Mouse (Mus musculus) liver, adult 2 months (tissue): ENCODE measurements at regions not wholly inside any gene's neighbourhood (a gene's known extent, or its start where the extent isn't known, plus 50 kb on each side); places are given as distances from the start of the nearest gene placed in this dataset.

ENCODE experiments used
- DNase-seq: peaks from one replicate; pipeline ENCODE4 v3.0.0-alpha.2; 2011; ENCODE audit warnings: low read depth, low spot score; ENCODE audit errors: extremely low read depth
- H3K27ac ChIP-seq: fragments of 200-500 bp; replicated peaks from 2 replicates; pipeline ENCODE4 v1.5.1; 2012; ENCODE audit warnings: low read depth, mild to moderate bottlenecking, control low read depth, inconsistent platforms, low read length; ENCODE audit not compliant: insufficient read depth
- H3K27me3 ChIP-seq: fragments of 200-500 bp; 2 replicates; pipeline ENCODE4 v1.6.1; 2012; ENCODE audit warnings: mild to moderate bottlenecking, moderate library complexity, low read length, inconsistent platforms; ENCODE audit not compliant: control insufficient read depth, insufficient read depth
- H3K36me3 ChIP-seq: fragments of 200-500 bp; 2 replicates; pipeline ENCODE4 v1.6.1; 2012; ENCODE audit warnings: low read length, inconsistent platforms; ENCODE audit not compliant: control insufficient read depth, insufficient read depth
- H3K4me1 ChIP-seq: fragments of 200-500 bp; 2 replicates; pipeline ENCODE4 v1.6.1; 2011; ENCODE audit warnings: low read length; ENCODE audit not compliant: control insufficient read depth, insufficient read depth
- H3K4me3 ChIP-seq: fragments of 200-500 bp; 2 replicates; pipeline ENCODE4 v1.5.1; 2011; ENCODE audit warnings: low read depth, mild to moderate bottlenecking, control low read depth, low read length, moderate library complexity; ENCODE audit not compliant: insufficient read depth
- H3K79me2 ChIP-seq: fragments of 200-500 bp; 2 replicates; pipeline ENCODE4 v1.6.1; 2012; ENCODE audit warnings: inconsistent platforms, mild to moderate bottlenecking, low read length, moderate library complexity; ENCODE audit not compliant: control insufficient read depth, insufficient read depth
- H3K9ac ChIP-seq: fragments of 200-500 bp; 2 replicates; pipeline ENCODE4 v1.6.1; 2012; ENCODE audit warnings: low read depth, mild to moderate bottlenecking, control low read depth, inconsistent platforms, low read length
- CTCF ChIP-seq: fragments of 200-500 bp; IDR thresholded peaks from 2 replicates; pipeline ENCODE4 v1.5.1; 2011; ENCODE audit warnings: low read depth, low read length, control low read depth
- POLR2A ChIP-seq: fragments of 200-500 bp; IDR thresholded peaks from 2 replicates; pipeline ENCODE4 v1.6.1; 2011; ENCODE audit warnings: low read length, control low read depth; ENCODE audit not compliant: insufficient read depth; ENCODE audit errors: extremely low read depth
- WGBS: fragments of 180-500 bp; shearing (Covaris S2); methylation state at CpG from one replicate; pipeline ENCODE4 v1.1.7; 2018; 5-methylcytosine and 5-hydroxymethylcytosine counted together

DNA sequence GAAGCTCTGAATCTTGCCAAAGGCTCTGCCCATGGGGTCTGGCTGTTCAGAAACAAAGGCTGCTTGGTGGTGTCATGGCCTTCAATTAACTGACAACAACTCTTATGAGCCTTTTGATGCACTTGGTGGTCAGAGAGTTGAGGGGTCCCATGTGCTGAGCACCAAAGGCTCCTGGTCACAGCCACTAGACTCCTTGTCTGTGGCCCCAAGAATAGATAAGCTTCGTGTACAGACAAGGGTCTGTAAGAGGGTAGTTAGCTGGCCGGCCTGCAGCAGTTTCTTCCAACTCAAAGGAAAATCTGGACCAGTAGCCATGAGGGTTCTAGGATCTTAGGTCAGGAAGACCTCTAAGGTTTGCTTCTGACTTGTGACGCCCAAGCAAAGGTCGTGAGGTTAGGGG, 421.9 kb downstream of the Cd83 start:
- Histone ChIP-seq H3K79me2 (no peaks in the 10 kb centered on the region), H3K4me1 (no peaks in the 10 kb centered on the region), H3K27ac (no peak overlapping the region), H3K27me3 (no peaks in the 10 kb centered on the region), H3K9ac (no peak overlapping the region), H3K4me3 (no peak overlapping the region), H3K36me3 (no peaks in the 10 kb centered on the region)
- no peak for TF ChIP-seq POLR2A
- TF ChIP-seq CTCF = no peak
- WGBS = 93% methylated on average over 4 of the region's 4 CpGs
- no peak for DNase-seq

GRCm38 (mm10) chr13:44207400-44208005, 422.9 kb downstream of the Cd83 start:
- WGBS = 75% methylated on average over 11 of the region's 11 CpGs
- Histone ChIP-seq H3K27ac (no peak overlapping the region), H3K4me3 (no peak overlapping the region), H3K9ac (no peak overlapping the region), H3K79me2 (no peaks in the 10 kb centered on the region), H3K4me1 (no peaks in the 10 kb centered on the region), H3K27me3 (no peaks in the 10 kb centered on the region), H3K36me3 (no peaks in the 10 kb centered on the region)
- no peak for DNase-seq
- TF ChIP-seq CTCF = no peak
- no peak for TF ChIP-seq POLR2A

DNA sequence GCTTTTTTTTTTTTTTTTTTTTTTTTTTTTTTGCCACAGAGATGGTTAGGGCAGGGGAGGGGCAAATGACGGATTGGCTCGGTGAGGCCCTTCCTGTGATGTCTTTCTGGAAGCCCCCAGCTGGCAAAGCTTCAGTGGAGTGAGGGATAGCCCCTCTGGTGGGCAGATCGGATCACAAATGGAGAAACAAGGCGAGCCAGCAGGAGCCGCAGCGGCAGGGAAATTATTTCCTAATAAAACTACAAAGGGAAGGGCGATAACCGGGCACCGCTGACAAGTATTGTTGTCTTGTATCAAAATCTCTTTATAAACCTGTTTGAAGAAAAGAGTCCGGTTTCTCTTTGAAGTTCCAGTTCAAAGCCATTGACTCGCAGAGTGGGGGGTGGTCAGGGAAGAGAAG, 424.5 kb downstream of the Cd83 start:
- H3K9ac ChIP-seq = no peak overlapping the region
- TF ChIP-seq POLR2A (no peak), CTCF (no peak)
- no peak overlapping the region for H3K27ac ChIP-seq
- no peaks in the 10 kb centered on the region for H3K27me3 ChIP-seq
- H3K79me2 ChIP-seq = no peaks in the 10 kb centered on the region
- H3K4me3 ChIP-seq = no peak overlapping the region
- no peaks in the 10 kb centered on the region for H3K36me3 ChIP-seq
- no peaks in the 10 kb centered on the region for H3K4me1 ChIP-seq
- 66% methylated on average over 11 of the region's 11 CpGs for WGBS
- DNase-seq = no peak

DNA sequence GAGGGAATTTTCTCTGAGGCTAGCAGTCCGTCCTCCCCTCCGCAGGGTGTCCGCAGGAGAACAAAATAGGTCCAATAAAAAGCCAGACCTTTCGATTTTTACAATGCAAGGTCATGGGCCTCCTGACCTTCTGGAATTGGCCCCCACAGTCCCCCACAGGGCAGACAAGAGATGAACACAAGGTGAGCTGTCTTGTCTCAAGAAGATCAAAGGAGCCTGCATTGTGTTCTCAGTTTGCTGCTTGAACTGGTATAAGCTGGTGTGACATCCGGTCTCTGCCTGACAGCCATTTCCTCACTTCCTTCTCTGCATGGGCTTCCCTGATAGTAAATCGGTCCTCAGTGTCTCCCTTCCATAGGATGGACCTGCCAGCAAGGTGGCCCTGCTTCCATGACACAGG, 425.5 kb downstream of the Cd83 start:
- WGBS = 74% methylated on average over 6 of the region's 6 CpGs
- DNase-seq = no peak
- H3K27me3 ChIP-seq = no peaks in the 10 kb centered on the region

GRCm38 (mm10) chr13:44212356-44212755, 427.8 kb downstream of the Cd83 start:
- H3K79me2 ChIP-seq = no peaks in the 10 kb centered on the region
- H3K27me3 ChIP-seq = no peaks in the 10 kb centered on the region
- no peak for DNase-seq
- no peak for TF ChIP-seq POLR2A
- TF ChIP-seq CTCF = no peak
- WGBS = 72% methylated on average over 4 of the region's 4 CpGs
- H3K4me1 ChIP-seq = no peaks in the 10 kb centered on the region
- H3K4me3 ChIP-seq = no peak overlapping the region
- no peak overlapping the region for H3K27ac ChIP-seq
- H3K9ac ChIP-seq = no peak overlapping the region
- H3K36me3 ChIP-seq = no peaks in the 10 kb centered on the region

More for the DNA sequence above, 425.5 kb downstream of the Cd83 start:
- TF ChIP-seq POLR2A (no peak), CTCF (no peak)
- H3K36me3 ChIP-seq = no peaks in the 10 kb centered on the region
- no peak overlapping the region for H3K4me3 ChIP-seq
- H3K9ac ChIP-seq = no peak overlapping the region
- H3K79me2 ChIP-seq = no peaks in the 10 kb centered on the region
- no peaks in the 10 kb centered on the region for H3K4me1 ChIP-seq
- H3K27ac ChIP-seq = no peak overlapping the region

GRCm38 (mm10) chr13:44212936-44213335, 428.4 kb downstream of the Cd83 start:
- no peak overlapping the region for H3K4me3 ChIP-seq
- no peak for DNase-seq
- WGBS = 45% methylated on average over 11 of the region's 11 CpGs
- H3K27ac ChIP-seq = no peak overlapping the region
- no peak overlapping the region for H3K9ac ChIP-seq
- H3K4me1 ChIP-seq = no peaks in the 10 kb centered on the region
- no peak for TF ChIP-seq CTCF
- TF ChIP-seq POLR2A = no peak
- H3K36me3 ChIP-seq = no peaks in the 10 kb centered on the region
- no peaks in the 10 kb centered on the region for H3K79me2 ChIP-seq
- H3K27me3 ChIP-seq = no peaks in the 10 kb centered on the region
